Mouse (Mus musculus): ENCODE data around the gene 1700003E16Rik. TPM values are rescaled to one million over a fixed set of nuclear protein-coding genes. Genes with fewer than 3 reads are reported as not detected.

The 1700003E16Rik gene
- total RNA-seq, 2 experiments from 2014 or later: 0.24 to 0.39 TPM

GRCm38 (mm10) chr6:83207361-83208049, 51.3 kb downstream of the 1700003E16Rik start:
- no peak for DNase-seq

DNA sequence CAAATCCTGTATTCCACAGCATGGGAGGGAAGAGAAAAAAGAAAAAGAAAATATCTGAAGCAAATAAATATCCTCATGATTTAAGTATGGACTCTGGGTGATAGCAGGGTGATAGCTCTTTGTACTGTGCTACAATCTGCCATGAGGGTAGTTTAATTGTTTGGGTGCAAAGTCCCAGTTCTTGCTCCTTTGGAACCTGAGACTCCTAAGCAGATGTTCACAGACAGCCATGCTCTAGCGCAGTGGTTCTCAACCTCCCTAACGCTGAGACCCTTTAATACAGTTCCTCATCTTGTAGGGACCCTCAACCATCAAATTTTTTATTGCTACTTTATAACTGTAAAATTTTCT, 51.8 kb downstream of the 1700003E16Rik start:
- no peak for DNase-seq

GRCm38 (mm10) chr6:83210495-83210894, 54.3 kb downstream of the 1700003E16Rik start:
- no peak for DNase-seq

DNA sequence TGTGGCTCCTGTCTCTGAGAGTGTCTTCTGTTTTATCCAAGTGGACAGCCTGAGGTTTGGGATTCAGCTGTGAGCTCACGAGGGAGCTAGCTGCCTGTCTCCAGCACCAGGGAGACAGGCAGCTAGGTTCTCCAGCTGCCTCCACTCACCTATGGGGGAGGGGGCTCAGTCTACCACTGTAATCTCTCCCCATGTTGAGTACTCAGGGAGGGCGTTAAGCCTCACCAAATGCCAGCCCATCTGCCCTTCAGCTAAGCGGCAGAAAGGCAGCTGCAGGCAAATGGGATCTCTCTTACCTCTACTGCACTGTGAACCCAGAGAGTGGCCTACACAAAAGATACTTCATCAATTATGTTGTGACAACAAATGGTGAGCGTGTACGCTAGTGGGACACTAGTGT, 55.3 kb downstream of the 1700003E16Rik start:
- no peak for DNase-seq

Other genes starting within 250 kb of the 1700003E16Rik start
- 1 to 10 TPM; 1.0 to 2.8 TPM for gene Sema4f, start 216.6 kb upstream of the 1700003E16Rik start, total RNA-seq (2021)
- under 1 TPM; 0.36 to 0.39 TPM for gene M1ap, start 209.5 kb upstream of the 1700003E16Rik start, total RNA-seq (2021)
- gene Dok1, start 122.9 kb upstream of the 1700003E16Rik start, total RNA-seq (2021): 10 to 100 TPM in 1 of 2 experiments, 1 to 10 TPM in 1; 9.8 to 11.2 TPM
- 1 to 10 TPM; 4.8 to 6.0 TPM for gene Loxl3, start 122.2 kb upstream of the 1700003E16Rik start, total RNA-seq (2021)
- gene Aup1, start 101.9 kb upstream of the 1700003E16Rik start, total RNA-seq (2021): 100 to 1,000 TPM; 143 to 149 TPM
- 10 to 100 TPM; 53.4 to 60.5 TPM for gene Htra2, start 101.1 kb upstream of the 1700003E16Rik start, total RNA-seq (2021)
- gene Dqx1, start 98.6 kb upstream of the 1700003E16Rik start, total RNA-seq (2021): 1 to 10 TPM; 3.7 TPM
- 10 to 100 TPM; 11.9 to 14.3 TPM for gene Tlx2, start 86.1 kb upstream of the 1700003E16Rik start, total RNA-seq (2021)
- 10 to 100 TPM; 26.4 to 34.2 TPM for gene Pcgf1, start 78.5 kb upstream of the 1700003E16Rik start, total RNA-seq (2021)
- gene Lbx2, start 70.0 kb upstream of the 1700003E16Rik start, total RNA-seq (2021): 1 to 10 TPM; 5.8 to 8.7 TPM
- gene Ccdc142, start 54.8 kb upstream of the 1700003E16Rik start, total RNA-seq (2021): 1 to 10 TPM; 2.4 to 7.9 TPM
- 1 to 10 TPM; 2.9 to 6.5 TPM for gene Gm42688, start 54.8 kb upstream of the 1700003E16Rik start, total RNA-seq (2021)
- gene Mrpl53, start 47.4 kb upstream of the 1700003E16Rik start, total RNA-seq (2021): 100 to 1,000 TPM; 109 to 115 TPM
- 10 to 100 TPM; 42.7 to 48.9 TPM for gene Mogs, start 40.9 kb upstream of the 1700003E16Rik start, total RNA-seq (2021)
- gene Wbp1, start 34.8 kb upstream of the 1700003E16Rik start, total RNA-seq (2021): 10 to 100 TPM; 61.1 to 82.1 TPM
- gene Ino80b, start 31.0 kb upstream of the 1700003E16Rik start, total RNA-seq (2021): 10 to 100 TPM; 20.7 to 25.7 TPM
- gene Rtkn, start 20.9 kb upstream of the 1700003E16Rik start, total RNA-seq (2021): 10 to 100 TPM; 10.9 to 19.8 TPM
- 1 to 10 TPM; 2.0 to 2.2 TPM for gene Wdr54, start within 50 bp of the 1700003E16Rik start, total RNA-seq (2021)
- 100 to 1,000 TPM; 101 to 119 TPM for gene Dctn1, start 9.5 kb downstream of the 1700003E16Rik start, total RNA-seq (2021)
- under 1 TPM; 0.12 to 0.15 TPM for gene Slc4a5, start 63.4 kb downstream of the 1700003E16Rik start, total RNA-seq (2021)
- 10 to 100 TPM; 16.6 to 24.3 TPM for gene Mthfd2, start 169.5 kb downstream of the 1700003E16Rik start, total RNA-seq (2021)
- 10 to 100 TPM; 66.1 to 71.9 TPM for gene Mob1a, start 169.6 kb downstream of the 1700003E16Rik start, total RNA-seq (2021)
- gene Bola3, start 192.7 kb downstream of the 1700003E16Rik start, total RNA-seq (2021): 100 to 1,000 TPM; 243 to 293 TPM